Mouse (Mus musculus): ENCODE measurements at regions not wholly inside any gene's neighbourhood (a gene's known extent, or its start where the extent isn't known, plus 50 kb on each side); places are given as distances from the start of the nearest gene placed in this dataset.

GRCm38 (mm10) chr12:28150759-28151158 lies 401.4 kb downstream of the Dcdc2c start:
- Histone ChIP-seq H3K27me3 (ENCODE audit: control insufficient read depth, insufficient read depth, low read length) (no peaks in the 10 kb centered on the region), H3K9ac (ENCODE audit: low read length) (no peak overlapping the region), H3K27ac (ENCODE audit: low read depth, low read length) (no peak overlapping the region), H3K9me3 (ENCODE audit: control insufficient read depth, low read length) (no peaks in the 10 kb centered on the region), H3K36me3 (ENCODE audit: control insufficient read depth, insufficient read depth, low read length) (no peaks in the 10 kb centered on the region), H3K4me1 (ENCODE audit: control insufficient read depth, insufficient read depth, low read length) (no peaks in the 10 kb centered on the region), H3K4me3 (ENCODE audit: low read depth, low read length) (no peak overlapping the region), H3K4me2 (no peak overlapping the region)
- WGBS: 74% methylated on average over 4 of the region's 4 CpGs
- DNase-seq (ENCODE audit: low spot score, missing footprints) (no peak), ATAC-seq (ENCODE audit: low FRiP score) (no peak)

- no peaks in the 10 kb centered on the region for H3K9me3 ChIP-seq (ENCODE audit: control insufficient read depth, low read length)
- no peak for ATAC-seq (ENCODE audit: low FRiP score)
- no peaks in the 10 kb centered on the region for H3K27me3 ChIP-seq (ENCODE audit: control insufficient read depth, insufficient read depth, low read length)
- H3K27ac ChIP-seq (ENCODE audit: low read depth, low read length): no peak overlapping the region
- no peak overlapping the region for H3K4me2 ChIP-seq
- H3K9ac ChIP-seq (ENCODE audit: low read length): no peak overlapping the region
- no peak for DNase-seq (ENCODE audit: low spot score, missing footprints)
- H3K36me3 ChIP-seq (ENCODE audit: control insufficient read depth, insufficient read depth, low read length): no peaks in the 10 kb centered on the region
- WGBS: 79% methylated on average over 4 of the region's 4 CpGs
- no peaks in the 10 kb centered on the region for H3K4me1 ChIP-seq (ENCODE audit: control insufficient read depth, insufficient read depth, low read length)
- no peak overlapping the region for H3K4me3 ChIP-seq (ENCODE audit: low read depth, low read length)
These were observed 416.2 kb downstream of the Dcdc2c start for GRCm38 (mm10) chr12:28135810-28136592.

GRCm38 (mm10) chr12:28122766-28123165 lies 429.4 kb downstream of the Dcdc2c start:
- DNase-seq (ENCODE audit: low spot score, missing footprints): no peak
- no peak overlapping the region for H3K4me3 ChIP-seq (ENCODE audit: low read depth, low read length)
- no peaks in the 10 kb centered on the region for H3K4me1 ChIP-seq (ENCODE audit: control insufficient read depth, insufficient read depth, low read length)
- no peak overlapping the region for H3K9ac ChIP-seq (ENCODE audit: low read length)
- H3K36me3 ChIP-seq (ENCODE audit: control insufficient read depth, insufficient read depth, low read length): no peaks in the 10 kb centered on the region
- no peaks in the 10 kb centered on the region for H3K27me3 ChIP-seq (ENCODE audit: control insufficient read depth, insufficient read depth, low read length)
- ATAC-seq (ENCODE audit: low FRiP score): no peak
- H3K27ac ChIP-seq (ENCODE audit: low read depth, low read length): no peak overlapping the region
- H3K4me2 ChIP-seq: no peak overlapping the region
- H3K9me3 ChIP-seq (ENCODE audit: control insufficient read depth, low read length): no peaks in the 10 kb centered on the region
- WGBS: 35% methylated on average over 9 of the region's 9 CpGs

GRCm38 (mm10) chr12:28120106-28120505 lies 432.1 kb downstream of the Dcdc2c start:
- H3K9me3 ChIP-seq (ENCODE audit: control insufficient read depth, low read length): no peaks in the 10 kb centered on the region
- no peak overlapping the region for H3K9ac ChIP-seq (ENCODE audit: low read length)
- ATAC-seq (ENCODE audit: low FRiP score): no peak
- WGBS: 78% methylated on average over 3 of the region's 3 CpGs
- H3K4me1 ChIP-seq (ENCODE audit: control insufficient read depth, insufficient read depth, low read length): no peaks in the 10 kb centered on the region
- H3K36me3 ChIP-seq (ENCODE audit: control insufficient read depth, insufficient read depth, low read length): no peaks in the 10 kb centered on the region
- DNase-seq (ENCODE audit: low spot score, missing footprints): no peak
- no peak overlapping the region for H3K4me3 ChIP-seq (ENCODE audit: low read depth, low read length)
- no peak overlapping the region for H3K27ac ChIP-seq (ENCODE audit: low read depth, low read length)
- no peak overlapping the region for H3K4me2 ChIP-seq
- no peaks in the 10 kb centered on the region for H3K27me3 ChIP-seq (ENCODE audit: control insufficient read depth, insufficient read depth, low read length)

GRCm38 (mm10) chr12:28090673-28091072 lies 461.5 kb downstream of the Dcdc2c start:
- no peaks in the 10 kb centered on the region for H3K36me3 ChIP-seq (ENCODE audit: control insufficient read depth, insufficient read depth, low read length)
- no peaks in the 10 kb centered on the region for H3K4me1 ChIP-seq (ENCODE audit: control insufficient read depth, insufficient read depth, low read length)
- H3K27me3 ChIP-seq (ENCODE audit: control insufficient read depth, insufficient read depth, low read length): no peaks in the 10 kb centered on the region
- no peak overlapping the region for H3K4me2 ChIP-seq
- H3K9ac ChIP-seq (ENCODE audit: low read length): no peak overlapping the region
- no peak overlapping the region for H3K27ac ChIP-seq (ENCODE audit: low read depth, low read length)
- no peaks in the 10 kb centered on the region for H3K9me3 ChIP-seq (ENCODE audit: control insufficient read depth, low read length)
- DNase-seq (ENCODE audit: low spot score, missing footprints): no peak
- no peak for ATAC-seq (ENCODE audit: low FRiP score)
- WGBS: 89% methylated on average over 6 of the region's 6 CpGs
- no peak overlapping the region for H3K4me3 ChIP-seq (ENCODE audit: low read depth, low read length)

GRCm38 (mm10) chr12:28085460-28085859 lies 466.7 kb downstream of the Dcdc2c start:
- 85% methylated on average over 4 of the region's 4 CpGs for WGBS

GRCm38 (mm10) chr12:28076606-28077005 lies 475.6 kb downstream of the Dcdc2c start:
- DNase-seq (ENCODE audit: low spot score, missing footprints) (no peak), ATAC-seq (ENCODE audit: low FRiP score) (no peak)
- Histone ChIP-seq H3K36me3 (ENCODE audit: control insufficient read depth, insufficient read depth, low read length) (no peaks in the 10 kb centered on the region), H3K27me3 (ENCODE audit: control insufficient read depth, insufficient read depth, low read length) (no peaks in the 10 kb centered on the region), H3K9me3 (ENCODE audit: control insufficient read depth, low read length) (no peaks in the 10 kb centered on the region), H3K4me3 (ENCODE audit: low read depth, low read length) (no peak overlapping the region), H3K4me1 (ENCODE audit: control insufficient read depth, insufficient read depth, low read length) (no peaks in the 10 kb centered on the region), H3K27ac (ENCODE audit: low read depth, low read length) (no peak overlapping the region), H3K9ac (ENCODE audit: low read length) (no peak overlapping the region), H3K4me2 (no peak overlapping the region)
- 86% methylated on average over 3 of the region's 3 CpGs for WGBS

More at GRCm38 (mm10) chr12:28085460-28085859, 466.7 kb downstream of the Dcdc2c start:
- no peak for DNase-seq (ENCODE audit: low spot score, missing footprints)
- Histone ChIP-seq H3K9ac (ENCODE audit: low read length) (no peak overlapping the region), H3K27ac (ENCODE audit: low read depth, low read length) (no peak overlapping the region), H3K27me3 (ENCODE audit: control insufficient read depth, insufficient read depth, low read length) (no peaks in the 10 kb centered on the region), H3K4me3 (ENCODE audit: low read depth, low read length) (no peak overlapping the region), H3K9me3 (ENCODE audit: control insufficient read depth, low read length) (no peaks in the 10 kb centered on the region), H3K36me3 (ENCODE audit: control insufficient read depth, insufficient read depth, low read length) (no peaks in the 10 kb centered on the region), H3K4me2 (no peak overlapping the region), H3K4me1 (ENCODE audit: control insufficient read depth, insufficient read depth, low read length) (no peaks in the 10 kb centered on the region)
- no peak for ATAC-seq (ENCODE audit: low FRiP score)

GRCm38 (mm10) chr12:28068584-28068983 lies 483.6 kb downstream of the Dcdc2c start:
- DNase-seq (ENCODE audit: low spot score, missing footprints): peak; percentile 83
- H3K9me3 ChIP-seq (ENCODE audit: control insufficient read depth, low read length): no peaks in the 10 kb centered on the region
- no peak overlapping the region for H3K4me3 ChIP-seq (ENCODE audit: low read depth, low read length)
- no peaks in the 10 kb centered on the region for H3K27me3 ChIP-seq (ENCODE audit: control insufficient read depth, insufficient read depth, low read length)
- no peaks in the 10 kb centered on the region for H3K36me3 ChIP-seq (ENCODE audit: control insufficient read depth, insufficient read depth, low read length)
- H3K9ac ChIP-seq (ENCODE audit: low read length): no peak overlapping the region
- H3K27ac ChIP-seq (ENCODE audit: low read depth, low read length): no peak overlapping the region
- WGBS: 63% methylated on average over 2 of the region's 2 CpGs
- H3K4me1 ChIP-seq (ENCODE audit: control insufficient read depth, insufficient read depth, low read length): no peaks in the 10 kb centered on the region; the same call in 1 of the 2 replicates
- H3K4me2 ChIP-seq: no peak overlapping the region
- ATAC-seq (ENCODE audit: low FRiP score): no peak

- Histone ChIP-seq H3K27ac (ENCODE audit: low read depth, low read length) (no peak overlapping the region), H3K9ac (ENCODE audit: low read length) (no peak overlapping the region), H3K4me1 (ENCODE audit: control insufficient read depth, insufficient read depth, low read length) (no peaks in the 10 kb centered on the region; the same call in 1 of the 2 replicates), H3K27me3 (ENCODE audit: control insufficient read depth, insufficient read depth, low read length) (no peaks in the 10 kb centered on the region), H3K4me3 (ENCODE audit: low read depth, low read length) (no peak overlapping the region), H3K9me3 (ENCODE audit: control insufficient read depth, low read length) (no peaks in the 10 kb centered on the region), H3K4me2 (no peak overlapping the region), H3K36me3 (ENCODE audit: control insufficient read depth, insufficient read depth, low read length) (no peaks in the 10 kb centered on the region)
- DNase-seq (ENCODE audit: low spot score, missing footprints) (no peak), ATAC-seq (ENCODE audit: low FRiP score) (no peak)
- WGBS: 55% methylated on average over 6 of the region's 6 CpGs
These were observed 491.9 kb downstream of the Dcdc2c start for GRCm38 (mm10) chr12:28060281-28060680.
